Mouse (Mus musculus): Measurements from ENCODE around the gene Psph.

Gene Psph

GRCm38 (mm10) chr5:129731021-129731420 is 56.2 kb downstream of the Psph start:
- DNase-seq (ENCODE audit: low spot score in 2 of 2) = no peak

GRCm38 (mm10) chr5:129730344-129730743 is 56.9 kb downstream of the Psph start:
- no peak for DNase-seq (ENCODE audit: low spot score in 2 of 2)

DNA sequence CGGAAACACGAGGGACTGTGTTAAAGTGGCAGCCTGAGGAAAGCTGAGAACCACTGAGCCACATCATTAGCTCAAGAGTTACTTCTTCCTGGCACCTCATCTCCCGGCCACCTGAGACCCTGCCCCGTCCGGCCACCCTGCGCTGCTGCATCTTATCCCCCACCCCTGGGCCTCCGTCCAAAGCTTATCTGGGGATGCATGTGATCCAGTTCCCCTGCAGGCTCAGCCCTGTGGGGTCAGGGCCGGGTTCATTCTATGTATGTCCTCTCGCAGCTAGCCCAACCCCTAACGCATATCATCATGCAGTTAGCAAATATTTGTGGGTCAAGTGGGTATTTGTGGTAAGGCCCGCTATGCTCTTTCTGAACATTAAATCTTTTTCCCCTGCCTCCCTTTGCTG is 58.0 kb downstream of the Psph start:
- no peak for DNase-seq (ENCODE audit: low spot score in 2 of 2)

DNA sequence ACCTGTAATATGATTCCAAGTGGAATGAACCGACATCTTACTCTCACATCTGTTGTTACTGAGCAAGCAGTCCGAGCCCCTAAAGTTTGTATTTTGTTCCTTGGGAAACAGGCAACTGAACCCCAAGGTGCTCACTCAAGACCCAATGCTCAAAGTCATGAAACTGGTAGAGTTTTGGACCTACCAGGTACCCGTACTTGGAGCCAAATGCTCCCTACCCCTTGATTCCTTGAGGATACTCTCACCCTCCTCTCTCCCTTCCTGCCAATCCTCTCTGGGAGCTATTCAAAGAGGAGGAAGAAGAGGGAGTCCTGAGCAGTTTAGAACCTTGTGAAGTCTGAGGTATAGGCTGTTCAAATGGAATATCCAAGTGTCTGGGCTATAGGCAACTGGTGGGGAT is 60.5 kb downstream of the Psph start:
- DNase-seq (ENCODE audit: low spot score in 2 of 2) = no peak

GRCm38 (mm10) chr5:129725774-129726392 is 61.4 kb downstream of the Psph start:
- DNase-seq (ENCODE audit: low spot score in 2 of 2) = peak; percentile 5 to 11

DNA sequence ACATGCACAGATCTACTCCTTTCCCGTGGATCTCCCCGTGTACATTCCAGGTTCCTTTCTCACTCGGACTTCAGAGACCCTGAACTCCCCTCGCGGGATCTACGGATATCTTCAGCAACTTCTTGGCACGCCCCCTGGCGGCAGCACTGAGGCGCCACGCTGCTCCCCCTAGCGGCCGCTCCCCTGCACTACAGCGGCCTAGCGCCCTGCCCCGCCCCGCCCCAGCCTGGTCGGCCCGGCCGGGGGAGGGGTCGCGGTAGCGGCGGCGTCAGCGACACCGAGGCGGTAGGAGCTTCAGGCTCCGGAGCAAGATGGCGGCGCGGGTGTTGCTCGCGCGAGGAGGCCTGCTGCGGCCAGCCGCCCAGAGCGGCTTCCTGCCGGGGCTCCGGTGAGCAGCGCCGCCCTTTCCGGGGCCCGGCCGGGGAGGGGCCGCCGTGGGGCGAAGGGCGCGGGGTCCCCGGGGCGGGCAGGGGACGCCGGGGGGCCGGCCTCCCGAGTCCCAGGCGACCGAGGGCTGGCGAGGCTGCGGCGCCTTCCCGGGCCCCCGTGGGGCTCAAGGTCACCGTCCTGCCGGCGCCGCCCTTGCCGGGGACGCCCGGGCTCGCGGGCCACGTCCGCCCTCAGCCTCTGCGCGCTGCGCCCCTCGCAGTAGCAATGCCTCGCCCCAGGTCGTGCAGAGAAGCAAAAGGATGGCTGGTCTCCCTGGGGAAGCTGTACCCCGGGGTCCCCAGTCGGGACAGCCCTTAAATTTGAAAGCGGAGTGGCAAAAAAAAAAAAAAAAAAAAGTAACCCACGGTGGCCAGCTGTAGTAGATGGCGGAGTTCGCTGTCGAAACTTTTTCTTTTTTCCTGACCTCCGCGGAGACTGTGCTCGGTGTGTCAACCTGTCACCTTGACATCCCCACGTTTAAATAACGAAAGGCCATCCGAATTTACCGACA is 62.1 kb downstream of the Psph start, which contains the start of gene Nipsnap2:
Gene Nipsnap2 (plus strand): TSS at position 230 of the 940 bp plus-strand sequence.
- DNase-seq (ENCODE audit: low spot score in 2 of 2) = peak; percentile 89 to 91

- DNase-seq (ENCODE audit: low spot score in 2 of 2) = no peak
These were observed 63.0 kb downstream of the Psph start for GRCm38 (mm10) chr5:129724268-129724667.

DNA sequence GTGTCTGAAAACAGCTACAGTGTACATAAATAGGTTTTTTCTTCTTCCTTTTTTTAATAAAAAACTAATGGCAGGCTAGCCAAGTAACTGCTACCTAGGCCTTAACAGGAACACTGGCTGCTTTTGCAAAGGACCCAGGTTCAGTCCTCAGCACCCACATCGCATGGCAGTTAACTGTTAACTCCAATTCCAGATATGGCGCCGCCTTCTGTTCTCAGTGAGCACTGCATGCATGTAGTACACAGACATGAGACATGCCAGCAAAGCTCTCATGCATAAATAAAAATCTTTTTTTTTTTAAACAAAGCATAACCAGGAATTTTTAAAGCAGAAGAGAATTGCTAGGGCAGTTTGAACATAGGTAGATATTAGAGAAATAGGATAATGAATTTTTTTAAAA is 67.1 kb downstream of the Psph start:
- DNase-seq (ENCODE audit: low spot score in 2 of 2) = no peak

GRCm38 (mm10) chr5:129717016-129717415 is 70.2 kb downstream of the Psph start:
- DNase-seq (ENCODE audit: low spot score in 2 of 2) = no peak

Measured in natural killer cell, adult 2 months (primary cell).